Mouse (Mus musculus): ENCODE results near the gene Adrb1. TPM values are rescaled to one million over a fixed set of nuclear protein-coding genes. Genes with fewer than 3 reads are reported as not detected.

Adrb1 gene
- total and polyA plus RNA-seq, 3 experiments: not detected

DNA sequence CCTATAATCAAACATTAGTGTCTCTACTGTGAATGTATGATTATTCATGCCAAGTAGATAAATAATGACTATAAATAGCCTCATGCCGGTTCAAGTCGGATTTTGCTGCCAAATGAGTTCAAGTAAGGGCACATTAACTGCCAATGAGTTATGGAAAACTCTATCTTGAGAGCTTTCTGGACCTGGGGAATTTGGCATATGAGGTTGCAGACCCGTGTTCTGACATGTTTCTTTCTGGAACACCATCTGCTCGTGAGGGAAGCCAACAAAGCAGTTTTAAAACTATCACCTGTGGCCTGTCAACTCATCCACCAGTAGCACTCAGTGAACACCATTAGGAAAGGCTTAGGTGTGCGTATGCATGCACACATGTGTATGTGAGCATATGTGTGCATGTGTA is 14.3 kb downstream of the Adrb1 start:
- Histone ChIP-seq H3K27me3 (ENCODE audit: control insufficient read depth in 1 of 2, insufficient read depth in 2 of 2, low read length in 2 of 2) (peaks cover 9 to 18% of the 10 kb centered on the region in 2 experiments; a peak in 3 of 4 replicates), H3K9me3 (replicated peaks; ENCODE audit: insufficient read depth, low read length) (no peaks in the 10 kb centered on the region), H3K36me3 (ENCODE audit: control insufficient read depth in 1 of 2, insufficient read depth in 2 of 2, low read length in 2 of 2) (no peaks in the 10 kb centered on the region)

DNA sequence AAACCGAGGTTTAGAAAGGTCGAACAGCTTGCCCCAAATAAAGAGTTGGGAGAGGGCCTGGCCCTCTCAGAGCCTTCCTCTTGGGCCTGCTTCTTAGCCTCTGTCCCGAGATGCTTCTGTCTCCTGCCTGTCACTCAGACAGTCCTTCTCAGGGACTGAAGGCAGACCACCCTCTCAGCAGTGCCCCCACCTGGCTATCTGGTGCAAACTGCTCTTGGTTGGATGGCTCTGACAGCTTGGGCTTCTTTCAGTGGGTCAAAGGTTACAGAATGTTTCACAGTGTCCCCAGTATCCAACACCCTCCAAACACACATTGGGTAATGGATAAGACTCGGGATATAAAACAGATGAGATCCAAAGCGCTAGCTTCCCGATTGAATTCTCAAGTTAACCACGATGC is 23.1 kb downstream of the Adrb1 start:
- Histone ChIP-seq H3K79me2 (ENCODE audit: control insufficient read depth, insufficient read depth, low read length, poor library complexity) (no peaks in the 10 kb centered on the region), H3K9me3 (replicated peaks; ENCODE audit: insufficient read depth, low read length) (no peaks in the 10 kb centered on the region), H3K4me1 (ENCODE audit: control insufficient read depth in 1 of 2, insufficient read depth in 2 of 2, low read length in 2 of 2) (no peaks in the 10 kb centered on the region), H3K27ac (ENCODE audit: control insufficient read depth, low read depth, low read length) (no peak overlapping the region), H3K9ac (ENCODE audit: control insufficient read depth, low read depth, low read length, poor library complexity, severe bottlenecking) (no peak overlapping the region), H3K36me3 (ENCODE audit: control insufficient read depth in 1 of 2, insufficient read depth in 2 of 2, low read length in 2 of 2) (no peaks in the 10 kb centered on the region), H3K4me3 (ENCODE audit: control insufficient read depth in 1 of 2, insufficient read depth in 1 of 2, low read depth in 2 of 2, low read length in 2 of 2) (no peak overlapping the region), H3K27me3 (ENCODE audit: control insufficient read depth in 1 of 2, insufficient read depth in 2 of 2, low read length in 2 of 2) (peaks cover 6 to 11% of the 10 kb centered on the region in 2 experiments; a peak in 3 of 4 replicates)
- TF ChIP-seq TCF12 (IDR thresholded peaks at IDR 0.05; ENCODE audit: low read depth, low read length): no peak
- no peak for TF ChIP-seq POLR2AphosphoS5 (IDR thresholded peaks at IDR 0.05; ENCODE audit: borderline replicate concordance, low read depth, low read length)
- no peak for TF ChIP-seq ZMIZ1 (IDR thresholded peaks at IDR 0.05; ENCODE audit: low read depth, low read length)
- TF ChIP-seq NELFE (IDR thresholded peaks at IDR 0.05; ENCODE audit: low read depth, low read length): no peak
- no peak for TF ChIP-seq MAFK (IDR thresholded peaks at IDR 0.05; ENCODE audit: borderline replicate concordance, low read depth, low read length)
- TF ChIP-seq RAD21 (IDR thresholded peaks at IDR 0.05; ENCODE audit: low read depth, low read length): peak; percentile 45
- TF ChIP-seq SMC3 (IDR thresholded peaks at IDR 0.05; ENCODE audit: low read depth, low read length): peak; percentile 72
- TF ChIP-seq RCOR1 (IDR thresholded peaks at IDR 0.05; ENCODE audit: low read depth, low read length): no peak
- no peak for TF ChIP-seq ETS1 (IDR thresholded peaks at IDR 0.05; ENCODE audit: low read depth, low read length)
- peak; percentile 30 to 61 (median 55); a peak in 5 of 6 replicates for TF ChIP-seq CTCF (IDR thresholded peaks at IDR 0.05 in 2 of 3, conservative IDR thresholded peaks at IDR 0.05 in 1 of 3; ENCODE audit: control insufficient read depth in 1 of 3, insufficient read depth in 1 of 3, low read depth in 2 of 3, low read length in 3 of 3, poor library complexity in 1 of 3, severe bottlenecking in 1 of 3)
- no peak for TF ChIP-seq MEF2A (IDR thresholded peaks at IDR 0.05; ENCODE audit: extremely low read depth, insufficient replicate concordance, low read depth, low read length, poor library complexity, severe bottlenecking)
- peak; percentile 53 for TF ChIP-seq ZC3H11A (IDR thresholded peaks at IDR 0.05; ENCODE audit: low read depth, low read length)
- no peak for TF ChIP-seq MAX (IDR thresholded peaks at IDR 0.05; ENCODE audit: low read length)
- TF ChIP-seq USF1 (IDR thresholded peaks at IDR 0.05; ENCODE audit: low read depth, low read length): no peak
- peak; percentile 21 for DNase-seq (ENCODE audit: low read depth, low spot score)

More for the DNA sequence above, 14.3 kb downstream of the Adrb1 start:
- H3K27ac ChIP-seq (ENCODE audit: control insufficient read depth, low read depth, low read length): no peak overlapping the region
- DNase-seq (ENCODE audit: low read depth, low spot score): no peak
- H3K4me1 ChIP-seq (ENCODE audit: control insufficient read depth in 1 of 2, insufficient read depth in 2 of 2, low read length in 2 of 2): peaks cover 0 to 2% of the 10 kb centered on the region in 2 experiments; a peak in 2 of 4 replicates
- H3K4me3 ChIP-seq (ENCODE audit: control insufficient read depth in 1 of 2, insufficient read depth in 1 of 2, low read depth in 2 of 2, low read length in 2 of 2): no peak overlapping the region
- no peak overlapping the region for H3K9ac ChIP-seq (ENCODE audit: control insufficient read depth, low read depth, low read length, poor library complexity, severe bottlenecking)
- no peaks in the 10 kb centered on the region for H3K79me2 ChIP-seq (ENCODE audit: control insufficient read depth, insufficient read depth, low read length, poor library complexity)
- no peak for TF ChIP-seq GABPA (IDR thresholded peaks at IDR 0.05; ENCODE audit: low read depth, low read length)
- no peak for TF ChIP-seq SIN3A (IDR thresholded peaks at IDR 0.05; ENCODE audit: low read length)
- no peak for TF ChIP-seq ZMIZ1 (IDR thresholded peaks at IDR 0.05; ENCODE audit: low read depth, low read length)
- no peak for TF ChIP-seq TBP (IDR thresholded peaks at IDR 0.05; ENCODE audit: low read depth, low read length)
- no peak for TF ChIP-seq ETS1 (IDR thresholded peaks at IDR 0.05; ENCODE audit: low read depth, low read length)
- TF ChIP-seq MAZ (IDR thresholded peaks at IDR 0.05; ENCODE audit: low read depth, low read length): no peak
- TF ChIP-seq ZC3H11A (IDR thresholded peaks at IDR 0.05; ENCODE audit: low read depth, low read length): no peak
- TF ChIP-seq RCOR1 (IDR thresholded peaks at IDR 0.05; ENCODE audit: low read depth, low read length): no peak
- TF ChIP-seq BHLHE40 (IDR thresholded peaks at IDR 0.05; ENCODE audit: borderline replicate concordance, low read depth, low read length): no peak
- no peak for TF ChIP-seq E2F4 (IDR thresholded peaks at IDR 0.05; ENCODE audit: borderline replicate concordance, low read depth, low read length)
- TF ChIP-seq MXI1 (IDR thresholded peaks at IDR 0.05; ENCODE audit: low read depth, low read length): no peak
- no peak for TF ChIP-seq RAD21 (IDR thresholded peaks at IDR 0.05; ENCODE audit: low read depth, low read length)
- no peak for TF ChIP-seq HCFC1 (IDR thresholded peaks at IDR 0.05; ENCODE audit: low read depth, low read length)
- TF ChIP-seq NRF1 (IDR thresholded peaks at IDR 0.05; ENCODE audit: insufficient read depth, low read depth, low read length, poor library complexity, severe bottlenecking): no peak
- no peak for TF ChIP-seq USF2 (IDR thresholded peaks at IDR 0.05; ENCODE audit: borderline replicate concordance in 1 of 2, insufficient read depth in 1 of 2, low read depth in 1 of 2, low read length in 2 of 2)

Measured in MEL (cell line).